Mouse (Mus musculus): ENCODE data around the gene Fam214a.

- TF ChIP-seq GATA1 (IDR thresholded peaks at IDR 0.05; ENCODE audit: borderline replicate concordance, low read length) (no peak), FLI1 (IDR thresholded peaks at IDR 0.05; ENCODE audit: low read length) (no peak)
These were observed 20.1 kb downstream of the Fam214a start for GRCm38 (mm10) chr9:74972736-74973135.
